Mouse (Mus musculus): Measurements from ENCODE around the gene Ncam1.

Ncam1 gene

GRCm38 (mm10) chr9:49502245-49502644 lies 296.5 kb downstream of the Ncam1 start:
- DNase-seq (ENCODE audit: low spot score), result no peak

- no peak for DNase-seq (ENCODE audit: low spot score)
Observed at GRCm38 (mm10) chr9:49499878-49500277, 298.8 kb downstream of the Ncam1 start.

DNA sequence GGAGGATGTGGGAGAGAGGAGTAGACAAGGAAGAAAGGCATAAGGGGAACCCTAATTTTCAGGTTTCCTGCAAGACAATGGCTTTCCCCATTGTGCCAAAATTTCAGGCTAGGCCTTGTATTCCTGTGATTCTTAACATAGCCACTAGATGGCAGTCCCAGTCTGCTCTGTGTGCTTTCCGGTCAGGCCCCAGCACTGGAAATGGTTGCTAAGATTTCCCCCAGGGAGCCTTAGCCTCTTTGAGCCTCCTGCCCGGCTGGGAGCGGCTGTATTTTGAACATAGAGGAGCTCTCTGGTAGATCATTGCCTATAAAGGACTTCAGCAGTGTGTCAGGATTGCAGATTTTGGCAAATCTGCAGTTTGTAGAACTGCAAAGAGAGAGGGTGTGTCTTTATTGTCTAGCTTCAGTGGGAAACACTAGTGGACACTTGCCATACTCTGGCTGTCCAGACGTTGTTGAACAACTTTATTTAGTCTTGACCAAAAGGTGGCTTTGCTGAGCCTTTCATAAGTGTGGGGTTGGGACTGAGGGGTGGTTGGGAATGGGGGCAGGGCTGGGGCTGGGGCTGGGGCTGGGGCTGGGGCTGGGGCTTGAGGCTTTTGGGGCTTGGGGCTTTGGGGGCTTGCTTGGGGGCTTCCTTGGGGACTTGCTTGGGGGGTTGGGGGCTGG lies 304.6 kb downstream of the Ncam1 start:
- DNase-seq (ENCODE audit: low spot score), result peak; percentile 92

DNA sequence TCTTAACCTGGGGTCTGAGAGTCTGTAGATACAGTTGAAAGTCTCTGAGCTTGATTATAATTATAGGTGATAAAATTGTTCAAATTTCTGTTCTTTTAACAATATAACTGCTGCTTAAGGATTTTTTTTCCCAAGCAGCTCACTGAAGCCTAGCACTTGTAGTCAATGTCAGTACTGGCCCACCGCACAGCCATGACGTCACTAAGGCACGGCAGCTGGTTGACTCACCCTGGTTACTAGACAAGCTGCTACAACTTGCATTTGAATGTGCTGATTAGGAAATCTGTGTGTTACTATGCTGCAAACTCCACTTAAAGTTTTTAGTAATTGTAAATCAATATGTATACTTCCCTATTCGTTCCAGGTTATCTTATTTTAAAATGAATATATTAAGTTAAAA lies 308.1 kb downstream of the Ncam1 start:
- DNase-seq (ENCODE audit: low spot score), result no peak

DNA sequence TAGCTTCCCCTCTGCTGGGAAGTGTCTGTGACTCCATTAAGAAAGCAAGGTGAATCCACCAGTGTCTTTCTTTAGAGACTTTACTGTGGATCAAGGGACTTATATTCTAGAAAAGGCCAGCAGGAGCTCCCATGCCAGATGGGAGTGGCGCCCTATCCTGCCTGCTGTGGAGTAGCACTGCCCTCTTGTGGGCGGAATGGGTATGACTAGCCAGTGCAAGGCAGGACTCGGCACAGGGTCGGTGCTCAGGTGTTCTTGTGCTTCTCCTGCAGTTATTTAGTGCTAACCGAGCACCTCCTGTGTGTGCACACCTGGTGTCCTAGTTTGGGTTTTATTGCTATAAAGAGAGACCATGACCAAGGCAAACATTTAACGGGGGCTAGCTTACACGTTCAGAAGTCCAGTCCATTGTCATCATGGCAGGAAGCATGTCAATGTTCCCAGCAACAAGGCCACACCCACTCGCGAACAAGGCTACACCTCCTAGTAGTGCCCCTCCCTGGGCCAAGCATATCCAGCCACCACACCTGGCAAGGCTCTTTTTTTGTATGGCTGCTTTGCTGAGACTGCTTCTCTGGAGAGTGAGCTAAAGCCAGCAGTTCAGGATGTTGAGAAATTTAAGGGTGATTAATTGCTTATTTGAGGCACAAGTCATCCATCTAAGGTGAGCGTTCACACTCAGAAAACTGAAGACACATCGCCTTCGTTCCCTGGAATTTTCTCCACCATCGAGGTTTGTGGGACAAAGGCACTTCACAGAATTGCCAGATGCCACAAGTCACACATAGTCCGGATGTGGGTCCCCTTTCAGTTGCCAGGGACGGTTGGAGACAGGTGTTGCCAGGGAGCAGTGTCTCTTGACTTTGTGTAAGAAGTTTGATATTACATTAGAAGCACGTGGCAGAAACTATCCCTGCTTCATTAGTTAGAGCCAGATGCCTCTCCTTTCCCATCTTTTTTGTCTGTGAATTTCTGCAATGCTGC lies 309.5 kb downstream of the Ncam1 start:
- peak; percentile 87 for DNase-seq (ENCODE audit: low spot score)

DNA sequence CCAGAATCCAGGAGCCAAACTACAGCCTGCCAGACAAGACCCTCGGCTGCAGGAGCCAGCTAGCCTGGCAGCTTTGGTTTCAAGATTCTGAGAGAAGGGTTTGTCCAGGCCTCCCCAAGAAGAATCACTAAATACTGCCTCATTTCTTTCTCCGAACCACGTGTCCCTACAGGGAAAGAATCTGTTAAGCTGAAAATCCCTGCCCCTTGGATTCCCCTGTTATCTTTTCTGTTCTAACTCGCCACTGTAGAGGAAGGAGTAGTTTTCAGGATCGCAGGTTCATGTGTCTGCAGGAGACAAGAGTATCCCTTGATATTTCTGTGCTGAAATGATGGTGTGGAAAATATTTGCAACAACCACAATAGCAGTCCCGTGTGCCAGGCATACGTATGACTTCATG lies 310.5 kb downstream of the Ncam1 start:
- DNase-seq (ENCODE audit: low spot score), result no peak

- DNase-seq (ENCODE audit: low spot score), result no peak
Observed at GRCm38 (mm10) chr9:49487657-49487943, 311.1 kb downstream of the Ncam1 start.

- no peak for DNase-seq (ENCODE audit: low spot score)
Observed at GRCm38 (mm10) chr9:49486805-49487656, 311.7 kb downstream of the Ncam1 start.

- peak; percentile 90 for DNase-seq (ENCODE audit: low spot score)
Observed at GRCm38 (mm10) chr9:49485892-49486311, 312.8 kb downstream of the Ncam1 start, which contains the start of gene Ttc12. Ttc12 (minus strand) TSS chr9:49486225.

GRCm38 (mm10) chr9:49485250-49485891 lies 313.4 kb downstream of the Ncam1 start:
- DNase-seq (ENCODE audit: low spot score), result peak; percentile 79

DNA sequence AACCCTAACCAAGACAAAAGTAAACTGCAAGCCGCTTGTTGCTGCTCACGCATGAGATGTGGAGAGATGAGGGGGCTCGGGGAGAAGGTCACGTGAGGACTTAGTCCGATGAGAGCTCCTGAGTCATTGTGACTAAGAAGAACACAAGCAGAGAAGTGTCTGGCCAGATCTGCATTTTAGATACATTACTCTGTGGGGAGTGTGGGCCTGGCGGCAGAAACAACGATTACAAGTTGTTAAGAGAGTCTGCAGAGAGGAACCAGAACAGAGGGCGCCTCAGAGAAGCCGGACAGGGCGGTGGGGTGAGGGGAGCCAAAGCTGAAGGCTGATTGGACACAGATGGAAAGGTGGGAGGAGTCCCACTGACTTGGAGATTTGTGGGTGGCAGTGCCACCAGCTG lies 315.4 kb downstream of the Ncam1 start:
- DNase-seq (ENCODE audit: low spot score), result peak; percentile 32

DNA sequence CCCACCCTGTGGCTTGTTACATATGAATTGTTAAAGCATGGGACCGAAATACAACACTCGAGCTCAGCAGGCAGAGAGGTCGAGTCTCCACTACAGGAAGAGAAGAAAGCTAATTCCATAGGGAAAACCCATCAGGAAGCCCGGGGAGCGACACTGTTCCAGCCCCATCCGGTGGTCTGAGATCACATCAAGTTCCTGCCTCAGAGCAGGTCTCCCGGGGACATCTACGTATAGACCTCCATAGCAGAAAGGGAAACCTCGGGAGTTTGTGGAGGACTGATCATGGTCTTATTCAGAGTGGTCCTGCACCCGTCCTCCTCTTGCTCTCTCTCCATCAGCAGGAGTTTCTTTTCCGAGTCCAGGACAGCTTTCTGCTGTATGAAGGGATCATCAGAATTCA lies 326.6 kb downstream of the Ncam1 start:
- DNase-seq (ENCODE audit: low spot score), result no peak

- no peak for DNase-seq (ENCODE audit: low spot score)
Observed at GRCm38 (mm10) chr9:49470946-49471345, 327.8 kb downstream of the Ncam1 start.

- no peak for DNase-seq (ENCODE audit: low spot score)
Observed at GRCm38 (mm10) chr9:49470006-49470405, 328.7 kb downstream of the Ncam1 start.

- no peak for DNase-seq (ENCODE audit: low spot score)
Observed at GRCm38 (mm10) chr9:49456136-49456535, 342.6 kb downstream of the Ncam1 start.

- no peak for DNase-seq (ENCODE audit: low spot score)
Observed at GRCm38 (mm10) chr9:49452396-49452795, 346.3 kb downstream of the Ncam1 start.

Measured in embryo, embryonic 10.5 days (tissue).